Mouse (Mus musculus) stomach, embryonic 16.5 days (tissue): ENCODE data around the gene Mast4. TPM values are rescaled to one million over a fixed set of nuclear protein-coding genes. Genes with fewer than 3 reads are reported as not detected.

Source experiments
- ATAC-seq: fragments of 200-750 bp; cut with Nextera tagmentation; 2 replicates; pipeline ENCODE4 v1.8.0; 2017; ENCODE audit warnings: moderate number of reproducible peaks, moderate TSS enrichment; ENCODE audit not compliant: insufficient read depth, low FRiP score
- H3K27ac ChIP-seq: fragments of 300-500 bp; sonication (generic); 2 replicates; pipeline ENCODE4 v1.5.1; 2014; ENCODE audit warnings: low read length
- H3K27me3 ChIP-seq: fragments of 300-500 bp; sonication (generic); 2 replicates; pipeline ENCODE4 v1.6.1; 2014; ENCODE audit warnings: low read length, control low read depth, mixed read lengths; ENCODE audit not compliant: control insufficient read depth, insufficient read depth
- H3K36me3 ChIP-seq: fragments of 300-500 bp; sonication (generic); 2 replicates; pipeline ENCODE4 v1.6.1; 2014; ENCODE audit warnings: low read length; ENCODE audit not compliant: control insufficient read depth, insufficient read depth
- H3K4me1 ChIP-seq: fragments of 300-500 bp; sonication (generic); 2 replicates; pipeline ENCODE4 v1.6.1; 2014; ENCODE audit warnings: low read length, control low read depth, mixed read lengths; ENCODE audit not compliant: control insufficient read depth, insufficient read depth
- H3K4me2 ChIP-seq: fragments of 300-500 bp; sonication (generic); 2 replicates; pipeline ENCODE4 v1.6.1; 2014; ENCODE audit warnings: low read depth, low read length, mixed read lengths
- H3K4me3 ChIP-seq: fragments of 300-500 bp; sonication (generic); replicated peaks from 2 replicates; pipeline ENCODE4 v1.5.1; 2014; ENCODE audit warnings: mild to moderate bottlenecking, low read length
- H3K9ac ChIP-seq: fragments of 300-500 bp; sonication (generic); 2 replicates; pipeline ENCODE4 v1.6.1; 2014; ENCODE audit warnings: low read length
- H3K9me3 ChIP-seq: fragments of 300-500 bp; sonication (generic); replicated peaks from 2 replicates; pipeline ENCODE4 v1.6.1; 2016; ENCODE audit warnings: low read length, control low read depth; ENCODE audit not compliant: control insufficient read depth
- WGBS: fragments of 180-500 bp; shearing (Covaris S2); extraction: QIAGEN DNeasy Blood & Tissue Kit; methylation state at CpG from one replicate; pipeline ENCODE4 v1.1.7; 2014; 5-methylcytosine and 5-hydroxymethylcytosine counted together
- polyA plus RNA-seq: library from polyadenylated mRNA; unstranded; fragments of >200 nt; fragmentation: Nextera tagmentation; extraction: Ambion mirVana; gene quantifications from 2 replicates; pipeline ENCODE4 v1.2.1, GENCODE M21; 2015

Gene Mast4
- polyA plus RNA-seq, 1 experiment from 2014 or later, result 31.0 TPM

DNA sequence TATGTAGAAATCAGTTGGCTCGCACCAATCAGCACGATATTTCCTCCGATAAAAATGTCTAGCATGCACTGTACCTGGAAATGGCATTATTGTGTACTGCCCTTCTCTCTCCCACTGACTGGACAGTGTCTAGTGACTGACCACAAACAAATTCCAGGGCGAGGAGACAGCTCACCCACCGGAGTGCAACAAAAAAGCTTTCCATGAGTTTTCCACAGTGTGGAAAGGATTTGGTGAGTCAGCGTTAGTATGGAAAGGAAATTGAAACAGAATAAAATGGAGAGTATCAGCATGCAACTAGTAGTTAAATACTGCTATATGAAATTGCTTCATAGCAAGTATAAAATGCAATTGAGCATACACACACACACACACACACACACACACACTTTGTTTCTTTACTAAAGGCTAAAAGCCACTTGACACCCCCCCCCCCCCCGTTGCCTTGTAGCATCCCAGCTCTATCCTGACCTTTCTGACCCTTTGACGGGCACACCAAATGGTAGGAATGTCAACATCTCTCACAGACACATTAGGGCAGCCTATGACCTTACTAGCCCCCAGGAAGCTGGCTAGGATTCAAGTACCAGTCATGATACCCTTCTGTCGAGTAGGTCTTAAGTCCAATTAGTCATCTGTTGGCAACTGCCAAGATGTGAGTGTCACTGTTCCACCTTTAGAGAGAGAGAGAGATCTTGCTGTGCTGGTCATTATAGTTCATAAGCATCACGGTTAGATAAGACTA, 133.1 kb downstream of the Mast4 start:
- H3K27me3 ChIP-seq, result no peaks in the 10 kb centered on the region
- no peaks in the 10 kb centered on the region for H3K9me3 ChIP-seq
- no peak overlapping the region for H3K27ac ChIP-seq
- no peak overlapping the region for H3K4me2 ChIP-seq
- no peak overlapping the region for H3K9ac ChIP-seq
- H3K4me1 ChIP-seq, result no peaks in the 10 kb centered on the region
- no peaks in the 10 kb centered on the region for H3K36me3 ChIP-seq
- ATAC-seq, result no peak
- no peak overlapping the region for H3K4me3 ChIP-seq
- WGBS, result 74% methylated on average over 10 of the region's 10 CpGs

DNA sequence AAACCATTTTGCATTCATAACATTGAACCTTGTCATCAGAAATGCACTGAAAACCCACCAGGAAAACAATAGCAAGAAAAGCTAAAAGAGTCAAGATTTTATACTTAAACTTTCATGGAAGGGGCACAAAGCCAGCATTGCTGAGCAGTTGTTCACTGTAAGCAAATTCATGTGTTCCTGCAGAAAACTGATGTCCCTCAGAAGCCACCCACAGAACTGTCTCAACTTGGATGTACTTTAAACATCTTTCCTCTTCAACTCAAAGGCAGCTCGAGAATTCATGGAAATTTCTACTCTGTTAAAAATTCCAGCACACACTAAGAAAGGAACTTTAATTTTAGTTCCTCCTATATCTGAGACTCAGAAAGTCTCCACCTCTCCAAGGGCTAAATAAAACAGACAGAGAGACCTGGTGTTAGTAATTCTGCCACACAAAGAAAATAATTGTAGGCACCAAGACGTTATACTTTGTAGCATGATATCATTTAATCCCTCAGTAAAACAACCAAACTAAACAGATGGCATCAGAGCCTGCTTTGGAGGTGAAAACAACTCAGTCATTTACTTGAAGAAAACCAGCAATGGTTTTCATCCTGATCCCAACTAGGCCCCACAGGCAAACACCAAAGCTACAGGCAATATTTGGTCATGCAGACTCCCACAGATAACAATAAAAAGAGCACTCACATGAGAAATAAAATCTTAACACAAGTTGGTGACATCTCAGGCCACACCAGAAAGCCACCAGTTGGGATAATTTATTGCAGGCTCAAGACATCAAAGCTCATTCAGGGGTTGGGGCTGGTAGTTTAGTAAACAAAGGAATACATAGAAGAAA, 134.3 kb downstream of the Mast4 start:
- H3K27ac ChIP-seq, result no peak overlapping the region
- H3K36me3 ChIP-seq, result no peaks in the 10 kb centered on the region
- H3K9me3 ChIP-seq, result no peaks in the 10 kb centered on the region
- WGBS, result 34% methylated on average over 2 of the region's 2 CpGs
- no peak overlapping the region for H3K4me2 ChIP-seq
- no peaks in the 10 kb centered on the region for H3K4me1 ChIP-seq
- H3K27me3 ChIP-seq, result no peaks in the 10 kb centered on the region
- ATAC-seq, result no peak
- H3K4me3 ChIP-seq, result no peak overlapping the region
- no peak overlapping the region for H3K9ac ChIP-seq

DNA sequence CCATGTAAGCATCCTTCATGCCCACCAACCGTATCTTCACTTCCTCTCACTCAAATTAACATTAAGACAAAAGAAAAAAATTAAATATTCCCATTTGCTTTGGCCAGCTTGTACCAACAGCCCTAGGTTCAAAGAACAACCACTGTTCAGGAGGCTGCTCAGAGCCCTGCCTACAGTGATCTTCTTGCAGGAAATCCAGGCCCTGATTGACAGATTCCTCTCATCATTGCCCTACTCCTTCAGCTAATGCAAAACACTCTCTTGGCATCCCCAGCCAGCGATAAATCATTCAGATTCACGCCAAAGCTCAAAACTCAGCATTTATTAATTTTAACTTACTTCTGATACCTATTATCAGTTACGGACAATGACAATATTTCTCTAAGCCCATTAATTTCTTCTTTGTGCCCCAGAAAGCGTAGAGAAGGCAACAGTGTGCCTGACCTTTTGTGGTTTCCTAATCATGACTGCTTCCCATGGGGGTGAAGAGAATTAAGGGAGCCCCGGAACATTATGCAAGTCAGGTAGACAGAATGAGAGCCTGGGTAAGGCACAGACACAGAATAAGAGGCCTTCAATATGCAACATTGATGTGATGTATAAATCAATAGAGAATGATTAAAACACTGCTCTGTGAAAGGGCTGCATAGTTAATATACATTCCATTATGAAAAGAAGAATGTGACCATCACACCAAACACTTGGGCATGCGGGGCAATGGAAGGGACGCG, 135.9 kb downstream of the Mast4 start:
- H3K4me3 ChIP-seq, result no peak overlapping the region
- no peak for ATAC-seq
- H3K4me2 ChIP-seq, result no peak overlapping the region
- no peak overlapping the region for H3K9ac ChIP-seq
- no peak overlapping the region for H3K27ac ChIP-seq
- H3K27me3 ChIP-seq, result no peaks in the 10 kb centered on the region
- H3K4me1 ChIP-seq, result no peaks in the 10 kb centered on the region
- WGBS, result 86% methylated on average over 9 of the region's 9 CpGs
- no peaks in the 10 kb centered on the region for H3K36me3 ChIP-seq
- H3K9me3 ChIP-seq, result no peaks in the 10 kb centered on the region

DNA sequence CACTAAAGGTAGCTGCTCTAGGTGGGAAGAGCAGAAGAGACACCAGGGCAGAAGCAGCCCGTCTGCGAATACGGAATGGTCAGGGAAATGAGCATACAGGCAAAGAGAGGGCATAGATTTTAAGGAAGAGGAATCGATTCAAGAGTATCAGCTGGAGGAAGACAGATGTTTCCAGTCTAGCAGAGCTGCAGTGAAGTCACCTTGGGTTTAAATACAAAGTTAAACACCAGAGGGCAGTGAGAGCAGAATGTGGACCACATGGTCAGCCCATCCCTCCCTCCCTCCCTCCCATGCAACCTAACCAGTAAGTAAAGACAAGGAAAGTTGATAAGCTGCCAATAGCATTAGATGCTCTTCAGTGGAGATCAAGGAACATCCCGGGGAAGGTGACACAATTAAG, 138.0 kb downstream of the Mast4 start:
- Histone ChIP-seq H3K27ac (no peak overlapping the region), H3K4me3 (no peak overlapping the region), H3K4me2 (no peak overlapping the region), H3K9me3 (no peaks in the 10 kb centered on the region), H3K36me3 (no peaks in the 10 kb centered on the region), H3K9ac (no peak overlapping the region), H3K4me1 (no peaks in the 10 kb centered on the region), H3K27me3 (no peaks in the 10 kb centered on the region)
- WGBS, result 57% methylated on average over 5 of the region's 5 CpGs
- no peak for ATAC-seq

DNA sequence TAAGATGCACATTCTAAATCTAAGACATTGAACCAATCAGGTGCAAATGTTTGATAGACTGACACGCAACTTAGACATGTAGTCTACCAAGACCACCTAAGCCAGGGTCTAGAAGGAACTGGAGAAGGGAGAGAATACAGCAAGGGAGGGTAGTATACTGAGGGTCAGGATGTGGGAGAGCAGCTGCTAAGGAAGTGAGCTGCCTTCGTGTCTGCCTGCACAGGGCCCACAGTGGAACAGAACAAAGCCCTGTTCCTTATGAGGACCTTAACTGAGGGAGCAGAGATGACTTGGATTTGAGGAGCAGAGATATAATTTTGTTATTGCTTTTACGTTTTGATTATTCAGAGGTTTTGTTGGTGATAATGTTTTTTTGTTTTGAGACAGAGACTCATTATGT, 138.4 kb downstream of the Mast4 start:
- Histone ChIP-seq H3K9ac (no peak overlapping the region), H3K4me1 (no peaks in the 10 kb centered on the region), H3K27me3 (no peaks in the 10 kb centered on the region), H3K4me3 (no peak overlapping the region), H3K27ac (no peak overlapping the region), H3K4me2 (no peak overlapping the region), H3K9me3 (no peaks in the 10 kb centered on the region), H3K36me3 (no peaks in the 10 kb centered on the region)
- 71% methylated on average over 3 of the region's 3 CpGs for WGBS
- no peak for ATAC-seq

DNA sequence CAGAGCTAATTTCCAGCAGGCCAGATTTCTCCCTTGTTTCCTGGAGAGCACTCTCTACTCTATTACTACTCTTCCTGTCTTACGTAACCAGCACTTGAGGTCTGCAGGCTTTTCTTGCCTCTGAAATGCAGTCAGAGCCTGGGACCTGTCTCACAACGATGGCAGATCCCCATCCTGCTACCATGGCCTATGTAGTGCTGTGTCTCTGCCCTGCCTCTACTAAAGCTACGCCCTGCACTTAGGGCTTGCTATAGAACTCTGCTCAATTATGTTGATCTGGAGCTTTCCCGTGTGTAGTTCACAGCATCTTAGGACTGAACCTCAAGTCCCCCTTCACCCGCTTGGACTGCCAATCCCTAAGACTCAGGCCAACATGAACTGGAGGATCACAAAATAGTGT, 150.7 kb downstream of the Mast4 start:
- Histone ChIP-seq H3K9me3 (0 out of 2 replicates have a peak, but pooled peaks cover 3% of the 10 kb centered on the region), H3K27me3 (no peaks in the 10 kb centered on the region), H3K36me3 (no peaks in the 10 kb centered on the region), H3K27ac (no peak overlapping the region), H3K4me2 (no peak overlapping the region), H3K4me1 (peaks cover 3% of the 10 kb centered on the region; the same call in 1 of the 2 replicates), H3K9ac (no peak overlapping the region), H3K4me3 (no peak overlapping the region)
- WGBS, result 79% methylated on average over 5 of the region's 5 CpGs
- no peak for ATAC-seq

DNA sequence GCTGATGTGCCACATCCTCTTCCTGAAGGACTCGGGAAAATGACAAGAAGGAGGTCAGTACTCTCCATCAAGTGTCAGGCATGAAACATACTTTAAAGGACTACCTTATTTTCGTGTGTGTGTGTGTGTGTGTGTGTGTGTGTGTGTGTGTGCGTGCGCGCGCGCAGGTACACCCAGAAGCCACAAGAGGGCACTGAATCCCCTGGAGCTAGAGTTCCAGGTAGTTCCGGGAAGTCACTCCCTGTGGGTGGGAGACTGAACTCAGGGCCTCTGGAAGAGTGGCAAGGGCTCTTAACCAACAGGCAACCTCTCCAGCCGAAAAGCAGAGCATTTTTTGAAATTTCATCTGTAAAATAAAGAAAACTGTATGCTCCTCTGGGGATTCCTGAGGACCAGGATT, 152.5 kb downstream of the Mast4 start:
- Histone ChIP-seq H3K9ac (no peak overlapping the region), H3K27ac (no peak overlapping the region), H3K27me3 (no peaks in the 10 kb centered on the region), H3K4me1 (peaks cover 3% of the 10 kb centered on the region; the same call in 1 of the 2 replicates), H3K9me3 (0 out of 2 replicates have a peak, but pooled peaks cover 3% of the 10 kb centered on the region), H3K4me3 (no peak overlapping the region), H3K4me2 (no peak overlapping the region), H3K36me3 (no peaks in the 10 kb centered on the region)
- no peak for ATAC-seq
- 92% methylated on average over 9 of the region's 9 CpGs for WGBS

DNA sequence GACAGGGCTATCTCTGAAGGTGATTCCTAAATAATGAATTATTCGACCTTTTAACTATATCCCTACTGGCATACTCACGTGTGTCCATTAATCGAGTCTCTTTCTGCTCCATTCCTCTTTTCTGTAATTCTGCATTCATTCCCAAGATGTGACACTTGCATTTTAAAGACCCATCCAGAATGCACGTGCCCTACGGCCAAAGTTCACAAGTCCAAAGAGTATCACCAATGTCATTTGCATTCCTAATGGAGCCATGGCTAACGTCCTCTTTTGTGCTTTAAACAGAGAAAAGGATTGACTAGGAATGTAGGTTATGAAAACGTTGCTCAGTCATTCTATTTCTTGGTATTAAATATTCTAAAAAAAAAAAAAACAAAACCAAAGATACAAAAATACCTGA, 157.4 kb downstream of the Mast4 start:
- ATAC-seq, result no peak
- Histone ChIP-seq H3K4me2 (no peak overlapping the region), H3K4me1 (no peaks in the 10 kb centered on the region), H3K27me3 (no peaks in the 10 kb centered on the region), H3K9ac (no peak overlapping the region), H3K27ac (no peak overlapping the region), H3K36me3 (no peaks in the 10 kb centered on the region), H3K9me3 (0 out of 2 replicates have a peak, but pooled peaks cover 3% of the 10 kb centered on the region), H3K4me3 (no peak overlapping the region)
- 72% methylated on average over 7 of the region's 7 CpGs for WGBS

DNA sequence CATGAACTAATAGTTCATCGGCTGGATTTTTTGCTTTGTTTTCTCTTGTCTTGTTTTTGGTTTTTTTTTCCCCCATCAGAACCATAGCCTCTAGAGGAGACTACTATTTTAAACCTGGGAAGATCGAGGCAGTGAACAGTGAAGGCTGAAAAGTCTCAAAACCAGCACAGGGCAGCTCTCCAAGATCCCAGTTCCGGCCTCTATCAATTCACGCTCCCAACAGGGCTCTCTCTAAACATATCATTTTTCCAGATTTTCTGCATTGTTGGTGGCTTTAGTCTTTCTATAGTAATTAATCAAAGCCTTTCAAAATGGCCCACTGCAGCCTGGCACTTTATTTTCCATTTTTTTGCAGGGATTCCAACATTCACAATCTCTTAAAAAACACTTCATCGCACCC, 159.9 kb downstream of the Mast4 start:
- H3K27ac ChIP-seq, result no peak overlapping the region
- no peak overlapping the region for H3K4me2 ChIP-seq
- no peak for ATAC-seq
- H3K4me1 ChIP-seq, result no peaks in the 10 kb centered on the region
- no peaks in the 10 kb centered on the region for H3K9me3 ChIP-seq
- H3K36me3 ChIP-seq, result no peaks in the 10 kb centered on the region
- WGBS, result 59% methylated on average over 5 of the region's 5 CpGs
- no peak overlapping the region for H3K9ac ChIP-seq
- H3K4me3 ChIP-seq, result no peak overlapping the region
- no peaks in the 10 kb centered on the region for H3K27me3 ChIP-seq
